Mouse (Mus musculus) heart, adult 18-20 months (tissue): ENCODE data around the gene Mycs. TPM values are rescaled to one million over a fixed set of nuclear protein-coding genes. Genes with fewer than 3 reads are reported as not detected.

Experiments used
- DNase-seq, 2 experiments: peaks; one replicate each; pipeline ENCODE4 v3.0.0; 2021 to 2022; ENCODE audit warnings: mixed read lengths in 1 of 2
- long read RNA-seq, 2 experiments: library from polyadenylated mRNA; stranded (forward); transcript quantifications; one replicate each; pipeline ENCODE4 v2.0.0; 2021
- total RNA-seq, 2 experiments: library from RNA; stranded (reverse); gene quantifications; 2 replicates each; pipeline ENCODE4 v1.2.3; 2021

Mycs gene
- total RNA-seq: not detected
- long read RNA-seq, experiment 1: 0 reads
- long read RNA-seq, experiment 2: 0 reads

DNA sequence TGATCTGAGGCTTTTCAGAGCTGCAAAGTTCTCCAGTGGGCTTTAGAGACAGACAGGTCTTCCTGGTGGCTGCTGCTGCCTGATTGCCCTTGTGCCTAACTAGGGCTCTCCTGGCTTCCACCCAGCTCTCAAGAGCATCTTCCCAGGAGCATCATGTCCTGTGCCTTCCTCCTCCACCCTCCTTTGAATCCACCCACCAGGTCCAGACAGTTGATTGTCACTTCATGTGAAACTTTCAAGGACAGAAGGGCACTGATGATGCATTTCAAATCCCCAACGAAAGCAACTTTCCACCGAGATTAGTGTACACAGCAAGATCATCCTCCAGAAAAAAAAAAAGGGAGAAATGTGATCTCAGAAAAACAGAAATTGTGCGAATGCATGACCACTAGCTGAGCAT, at the start of gene Mycs:
TSS of gene Mycs (minus strand) at position 101 of the 400 bp plus-strand sequence.
- DNase-seq: no peak

DNA sequence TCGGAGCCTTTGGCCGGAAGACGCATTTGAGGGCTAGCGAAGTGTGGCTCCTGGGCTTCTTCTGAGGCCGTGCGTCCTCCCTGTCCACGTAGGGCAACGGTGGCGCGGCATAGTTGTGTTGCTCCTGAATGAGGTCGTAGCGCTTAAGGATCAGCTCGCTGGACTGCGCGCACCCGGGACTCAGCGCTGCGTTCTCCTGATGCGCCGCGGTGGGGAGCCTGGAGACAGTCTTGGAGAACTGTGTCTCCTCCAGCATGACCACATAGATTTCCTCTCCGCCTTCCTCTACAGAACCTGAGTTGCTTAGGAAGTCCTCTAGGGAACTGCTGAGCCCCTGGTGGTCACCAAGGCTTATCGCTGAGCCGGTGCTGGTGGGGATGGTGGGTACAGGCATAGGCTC, 1.0 kb downstream of the Mycs start:
- DNase-seq: no peak

Other genes starting within 250 kb of the Mycs start
- not detected for gene Btbd35f7, start 199.8 kb upstream of the Mycs start, total RNA-seq